Mouse (Mus musculus): ENCODE measurements around the gene Traip. TPM values are rescaled to one million over a fixed set of nuclear protein-coding genes. Genes with fewer than 3 reads are reported as not detected.

Traip gene
- polyA plus RNA-seq (2016; fragmentation: Nextera tagmentation; extraction: Ambion mirVana) = 40.8 and 46.3 TPM in 2 replicates

- Histone ChIP-seq H3K27me3 (ENCODE audit: poor library complexity, severe bottlenecking) (no peaks in the 10 kb centered on the region), H3K4me3 (peak within 1 kb of the TSS; percentile 88), H3K9me3 (no peaks in the 10 kb centered on the region), H3K36me3 (replicated peaks) (peaks cover 28% of the 10 kb centered on the region), H3K27ac (peak within 1 kb of the TSS; percentile 91), H3K4me1 (peaks cover 28% of the 10 kb centered on the region)
- 92% methylated on average over 10 of the region's 10 CpGs for WGBS
- no peak for DNase-seq (ENCODE audit: extremely low spot score, low spot score)
Measured at GRCm38 (mm10) chr9:107949922-107950235, at the start of gene Traip. TSS of gene Traip (plus strand) at chr9:107950136.

GRCm38 (mm10) chr9:107900840-107901626, 48.9 kb upstream of the Traip start:
- peak; percentile 75 for DNase-seq (ENCODE audit: extremely low spot score, low spot score)
- Histone ChIP-seq H3K4me3 (peak overlapping the region; percentile 55), H3K4me1 (peaks cover 28% of the 10 kb centered on the region), H3K36me3 (replicated peaks) (peaks cover 15% of the 10 kb centered on the region), H3K9me3 (no peaks in the 10 kb centered on the region), H3K27me3 (ENCODE audit: poor library complexity, severe bottlenecking) (peaks cover 55% of the 10 kb centered on the region), H3K27ac (peak overlapping the region; percentile 62)
- whole genome bisulfite sequencing = 2% methylated on average over 44 of the region's 44 CpGs

GRCm38 (mm10) chr9:107901627-107901914, 48.4 kb upstream of the Traip start:
- Histone ChIP-seq H3K9me3 (no peaks in the 10 kb centered on the region), H3K36me3 (replicated peaks) (peaks cover 15% of the 10 kb centered on the region), H3K27me3 (ENCODE audit: poor library complexity, severe bottlenecking) (peaks cover 60% of the 10 kb centered on the region), H3K4me1 (peaks cover 33% of the 10 kb centered on the region), H3K27ac (no peak overlapping the region; the same call in 1 of the 2 replicates), H3K4me3 (peak overlapping the region; percentile 55)
- no peak for DNase-seq (ENCODE audit: extremely low spot score, low spot score)
- 8% methylated on average over 17 of the region's 17 CpGs for WGBS

GRCm38 (mm10) chr9:107904726-107905125, 45.2 kb upstream of the Traip start:
- H3K27ac ChIP-seq = no peak overlapping the region
- peaks cover 63% of the 10 kb centered on the region for H3K4me1 ChIP-seq
- H3K9me3 ChIP-seq = no peaks in the 10 kb centered on the region
- peak; percentile 86 for DNase-seq (ENCODE audit: extremely low spot score, low spot score)
- WGBS = 7% methylated on average over 4 of the region's 4 CpGs
- H3K4me3 ChIP-seq = no peak overlapping the region
- peaks cover 73% of the 10 kb centered on the region for H3K27me3 ChIP-seq (ENCODE audit: poor library complexity, severe bottlenecking)
- peaks cover 12% of the 10 kb centered on the region; the same call in 1 of the 2 replicates for H3K36me3 ChIP-seq (replicated peaks)

- Histone ChIP-seq H3K4me3 (peak within 1 kb of the TSS; percentile 49), H3K27me3 (ENCODE audit: poor library complexity, severe bottlenecking) (peaks cover 56% of the 10 kb centered on the region), H3K4me1 (peaks cover 48% of the 10 kb centered on the region), H3K27ac (peak within 1 kb of the TSS; percentile 74), H3K9me3 (no peaks in the 10 kb centered on the region), H3K36me3 (replicated peaks) (0 out of 2 replicates have a peak, but pooled peaks cover 3% of the 10 kb centered on the region)
- DNase-seq (ENCODE audit: extremely low spot score, low spot score) = peak; percentile 64
- 21% methylated on average over 19 of the region's 19 CpGs for WGBS
Measured at GRCm38 (mm10) chr9:107906252-107906966, 43.5 kb upstream of the Traip start, which contains the start of gene Mst1r. TSS of gene Mst1r (plus strand) at chr9:107906873.

GRCm38 (mm10) chr9:107906967-107907800, 42.8 kb upstream of the Traip start:
- Histone ChIP-seq H3K36me3 (replicated peaks) (0 out of 2 replicates have a peak, but pooled peaks cover 3% of the 10 kb centered on the region), H3K27me3 (ENCODE audit: poor library complexity, severe bottlenecking) (peaks cover 49% of the 10 kb centered on the region), H3K4me3 (peak overlapping the region; percentile 49), H3K27ac (peak overlapping the region; percentile 74), H3K9me3 (no peaks in the 10 kb centered on the region), H3K4me1 (peaks cover 43% of the 10 kb centered on the region)
- 47% methylated on average over 31 of the region's 31 CpGs for WGBS
- DNase-seq (ENCODE audit: extremely low spot score, low spot score) = no peak

GRCm38 (mm10) chr9:107907801-107908120, 42.2 kb upstream of the Traip start:
- Histone ChIP-seq H3K27ac (peak overlapping the region; percentile 74; the same call in 1 of the 2 replicates), H3K36me3 (replicated peaks) (0 out of 2 replicates have a peak, but pooled peaks cover under 1% of the 10 kb centered on the region), H3K9me3 (no peaks in the 10 kb centered on the region), H3K4me3 (no peak overlapping the region; the same call in 1 of the 2 replicates), H3K4me1 (peaks cover 43% of the 10 kb centered on the region), H3K27me3 (ENCODE audit: poor library complexity, severe bottlenecking) (peaks cover 43% of the 10 kb centered on the region)
- 87% methylated on average over 14 of the region's 14 CpGs for WGBS
- no peak for DNase-seq (ENCODE audit: extremely low spot score, low spot score)

- no peaks in the 10 kb centered on the region for H3K9me3 ChIP-seq
- 37% methylated on average over 18 of the region's 18 CpGs for WGBS
- H3K27ac ChIP-seq = no peak overlapping the region
- peaks cover 43% of the 10 kb centered on the region for H3K4me1 ChIP-seq
- peak overlapping the region; percentile 14; the same call in 1 of the 2 replicates for H3K4me3 ChIP-seq
- no peaks in the 10 kb centered on the region for H3K36me3 ChIP-seq (replicated peaks)
- DNase-seq (ENCODE audit: extremely low spot score, low spot score) = no peak
- peaks cover 36% of the 10 kb centered on the region for H3K27me3 ChIP-seq (ENCODE audit: poor library complexity, severe bottlenecking)
Measured at GRCm38 (mm10) chr9:107908410-107909158, 41.4 kb upstream of the Traip start.

- DNase-seq (ENCODE audit: extremely low spot score, low spot score) = no peak
Measured at GRCm38 (mm10) chr9:107910025-107910769, 39.7 kb upstream of the Traip start.

GRCm38 (mm10) chr9:107914764-107915420, 35.0 kb upstream of the Traip start:
- WGBS = 88% methylated on average over 16 of the region's 16 CpGs
- Histone ChIP-seq H3K36me3 (replicated peaks) (no peaks in the 10 kb centered on the region), H3K4me1 (peaks cover 14% of the 10 kb centered on the region), H3K27me3 (ENCODE audit: poor library complexity, severe bottlenecking) (no peaks in the 10 kb centered on the region), H3K9me3 (no peaks in the 10 kb centered on the region), H3K27ac (no peak overlapping the region), H3K4me3 (no peak overlapping the region)
- DNase-seq (ENCODE audit: extremely low spot score, low spot score) = no peak

More at GRCm38 (mm10) chr9:107910025-107910769, 39.7 kb upstream of the Traip start:
- peaks cover 39% of the 10 kb centered on the region for H3K4me1 ChIP-seq
- H3K36me3 ChIP-seq (replicated peaks) = no peaks in the 10 kb centered on the region
- H3K4me3 ChIP-seq = no peak overlapping the region
- no peaks in the 10 kb centered on the region for H3K9me3 ChIP-seq
- 94% methylated on average over 15 of the region's 15 CpGs for WGBS
- no peak overlapping the region for H3K27ac ChIP-seq
- H3K27me3 ChIP-seq (ENCODE audit: poor library complexity, severe bottlenecking) = peaks cover 34% of the 10 kb centered on the region

- Histone ChIP-seq H3K27ac (no peak overlapping the region), H3K9me3 (no peaks in the 10 kb centered on the region), H3K4me1 (peaks cover 14% of the 10 kb centered on the region), H3K27me3 (ENCODE audit: poor library complexity, severe bottlenecking) (no peaks in the 10 kb centered on the region), H3K36me3 (replicated peaks) (no peaks in the 10 kb centered on the region), H3K4me3 (no peak overlapping the region)
- 57% methylated on average over 13 of the region's 13 CpGs for WGBS
- DNase-seq (ENCODE audit: extremely low spot score, low spot score) = no peak
Measured at GRCm38 (mm10) chr9:107917895-107918608, 31.9 kb upstream of the Traip start.
